9 mouse cellular contexts compared by ENCODE assay signal in the genomic region with DNA sequence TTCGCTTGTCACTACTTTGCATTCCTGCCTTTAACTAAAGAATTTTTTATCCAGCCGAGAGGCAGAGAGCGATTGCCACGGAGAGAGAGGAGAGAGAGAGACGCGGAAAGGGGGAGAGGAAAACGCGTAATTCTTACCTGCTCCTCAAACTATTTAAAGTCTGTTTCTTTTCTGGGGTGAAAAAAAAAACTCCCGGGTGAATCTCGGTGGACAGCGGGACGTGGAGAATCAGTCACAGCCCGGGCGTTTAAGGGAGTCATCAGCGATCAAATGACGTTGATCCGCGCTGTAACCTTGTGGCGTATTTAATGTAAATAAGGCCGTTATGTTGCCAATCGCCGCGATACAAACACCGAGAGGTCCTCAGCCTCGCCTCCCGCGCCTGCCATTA. TPM values are rescaled to one million over a fixed set of nuclear protein-coding genes. Genes with fewer than 3 reads are reported as not detected.
DNase-seq lines count a peak whose midpoint lies in the region; ATAC-seq lines count a peak whose summit lies in the region.
"Had no signal": no experiment of that assay in that cellular context is flagged by ENCODE, and none has a peak within 500 bp of the region (broad histone marks: within the 10 kb centered on the region; RNA-seq: fewer than 3 reads in every experiment).

A gene (minus strand): TSS at position 330 of the 391 bp plus-strand sequence.

- H3K27me3 ChIP-seq in megakaryocyte, embryonic 14.5 days (replicated peaks) = peaks cover 75% of the 10 kb centered on the region
- peaks cover 95% of the 10 kb centered on the region for H3K27me3 ChIP-seq in embryonic facial prominence, embryonic 13.5 days
- no peaks in the 10 kb centered on the region; the same call in 1 of the 2 replicates for H3K27me3 ChIP-seq in hindbrain, embryonic 16.5 days (replicated peaks; ENCODE audit: control insufficient read depth, insufficient read depth, low read length)

- no peaks in the 10 kb centered on the region for H3K36me3 ChIP-seq in megakaryocyte, embryonic 14.5 days (replicated peaks; ENCODE audit: low read length)
- no peaks in the 10 kb centered on the region for H3K36me3 ChIP-seq in embryonic facial prominence, embryonic 13.5 days
- H3K36me3 ChIP-seq in hindbrain, embryonic 16.5 days (ENCODE audit: control insufficient read depth, insufficient read depth, low read length) = no peaks in the 10 kb centered on the region

- DNase-seq in mesoderm, embryonic 11.5 days (ENCODE audit: low read depth, low spot score) = peak; percentile 40
- no peak for DNase-seq in right cerebral cortex, postnatal 25 days
- no peak for DNase-seq in B cell, adult 2 months

- ATAC-seq in megakaryocyte, adult 5-6 weeks (ENCODE audit: poor library complexity, severe bottlenecking) = no peak
- no peak for ATAC-seq in embryonic facial prominence, embryonic 13.5 days (ENCODE audit: insufficient number of reproducible peaks, insufficient read depth, low FRiP score, low TSS enrichment, low read depth)
- ATAC-seq in hindbrain, embryonic 16.5 days = no peak
- ATAC-seq in erythroblast, adult 5-6 weeks (replicated peaks; ENCODE audit: low FRiP score, poor library complexity, severe bottlenecking) = no peak

- H3K4me3 ChIP-seq in megakaryocyte, embryonic 14.5 days (replicated peaks) = peak within 1 kb of the TSS; percentile 33
- H3K4me3 ChIP-seq in embryonic facial prominence, embryonic 13.5 days = peak within 1 kb of the TSS; percentile 54
- peak within 1 kb of the TSS; percentile 64 for H3K4me3 ChIP-seq in hindbrain, embryonic 16.5 days (ENCODE audit: low read length)

- no peaks in the 10 kb centered on the region for H3K9me3 ChIP-seq in megakaryocyte, embryonic 14.5 days
- no peaks in the 10 kb centered on the region for H3K9me3 ChIP-seq in embryonic facial prominence, embryonic 13.5 days
- no peaks in the 10 kb centered on the region for H3K9me3 ChIP-seq in hindbrain, embryonic 16.5 days (ENCODE audit: control insufficient read depth, low read length)

- peak within 1 kb of the TSS; percentile 68 for H3K9ac ChIP-seq in embryonic facial prominence, embryonic 13.5 days
- peak within 1 kb of the TSS; percentile 78 for H3K9ac ChIP-seq in hindbrain, embryonic 16.5 days (ENCODE audit: low read depth, low read length)

- WGBS in embryonic facial prominence, embryonic 13.5 days = under 1% methylated on average over 27 of the region's 27 CpGs
- under 1% methylated on average over 27 of the region's 27 CpGs for WGBS in hindbrain, embryonic 16.5 days

- peak within 1 kb of the TSS; percentile 97 for H3K4me2 ChIP-seq in embryonic facial prominence, embryonic 13.5 days
- H3K4me2 ChIP-seq in hindbrain, embryonic 16.5 days (ENCODE audit: low read length) = peak within 1 kb of the TSS; percentile 94

- H3K27ac ChIP-seq in embryonic facial prominence, embryonic 13.5 days = no peak within 1 kb of the TSS
- H3K27ac ChIP-seq in hindbrain, embryonic 16.5 days (ENCODE audit: low read depth, low read length) = peak within 1 kb of the TSS; percentile 85

- peaks cover 30% of the 10 kb centered on the region for H3K4me1 ChIP-seq in megakaryocyte, embryonic 14.5 days
- peaks cover 38% of the 10 kb centered on the region for H3K4me1 ChIP-seq in embryonic facial prominence, embryonic 13.5 days
- H3K4me1 ChIP-seq in hindbrain, embryonic 16.5 days (ENCODE audit: control insufficient read depth, insufficient read depth, low read depth, low read length) = peaks cover 11% of the 10 kb centered on the region

RNA-seq across cellular contexts. Expression of the gene that starts here (rescaled TPM):
- not detected in 2 replicates for polyA plus RNA-seq in megakaryocyte, embryonic 14.5 days (2012; ENCODE audit: insufficient read depth, low replicate concordance)
- total RNA-seq in megakaryocyte, adult 5-6 weeks (2015) = 0.13 TPM in 1 of 2 replicates, not detected in the other
- total RNA-seq in megakaryocyte, adult 5-6 weeks (2017) = 0.33 TPM in 1 of 2 replicates, not detected in the other
- polyA plus RNA-seq in embryonic facial prominence, embryonic 13.5 days (2015; fragmentation: Nextera tagmentation; extraction: Ambion mirVana) = 5.9 and 7.1 TPM in 2 replicates
- 28.5 and 31.0 TPM in 2 replicates for polyA plus RNA-seq in hindbrain, embryonic 16.5 days (2015; fragmentation: Nextera tagmentation; extraction: Ambion mirVana)
- not detected in 2 replicates for total RNA-seq in erythroblast, adult 5-6 weeks (2015; ENCODE audit: low replicate concordance)
- not detected in 2 replicates for total RNA-seq in erythroblast, adult 5-6 weeks (2017; ENCODE audit: low replicate concordance)
- total RNA-seq: neutrophil, adult 5-6 weeks had no signal
